Mouse (Mus musculus) gastrocnemius, postnatal 14 days (tissue): Measurements from ENCODE around the gene Rrp36. TPM values are rescaled to one million over a fixed set of nuclear protein-coding genes. Genes with fewer than 3 reads are reported as not detected.

Source experiments
- DNase-seq: peaks from one replicate; pipeline ENCODE4 v3.0.0; 2021; ENCODE audit warnings: mixed read lengths
- intact Hi-C: fragments of 180-260 bp; cut with DNase I; formaldehyde crosslinking; loops from one replicate; pipeline ENCODE4 v1.15.1; 2025; ENCODE audit warnings: low total_unique reads
- total RNA-seq, 2 experiments: library from RNA; stranded (reverse); gene quantifications; 2 replicates each; pipeline ENCODE4 v1.2.3; 2021

The Rrp36 gene
- total RNA-seq, 2 experiments from 2014 or later: 9.5 to 11.8 TPM

DNA sequence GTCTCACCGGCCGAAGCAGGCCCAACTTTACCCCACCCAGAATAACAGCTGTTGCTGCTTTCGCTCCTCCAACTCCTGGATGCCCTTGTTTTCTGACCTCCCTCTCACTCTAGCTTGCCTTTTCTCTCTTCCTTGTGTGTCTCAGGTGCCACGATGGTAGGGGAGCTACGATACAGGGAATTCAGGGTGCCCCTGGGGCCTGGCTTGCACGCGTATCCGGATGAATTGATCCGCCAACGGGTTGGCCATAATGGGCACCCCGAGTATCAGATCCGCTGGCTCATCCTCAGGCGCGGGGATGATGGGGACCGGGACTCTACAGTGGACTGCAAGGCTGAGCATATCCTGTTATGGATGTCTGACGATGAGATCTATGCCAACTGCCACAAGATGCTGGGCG is 22.9 kb downstream of the Rrp36 start:
- no peak for DNase-seq
- intact Hi-C loops: no loop called here

- intact Hi-C loops: no loop called here
- DNase-seq: peak; percentile 96
These were observed 23.7 kb downstream of the Rrp36 start, which contains the start of gene Cul7 for GRCm38 (mm10) chr17:46650232-46651031. TSS of gene Cul7 (plus strand) at chr17:46650337.

GRCm38 (mm10) chr17:46649811-46650210 is 24.3 kb downstream of the Rrp36 start:
- DNase-seq: no peak
- intact Hi-C loops: no loop called here

- intact Hi-C loops: no loop called here
- DNase-seq: no peak
These were observed 25.7 kb downstream of the Rrp36 start for GRCm38 (mm10) chr17:46648436-46648835.

- intact Hi-C loops: no loop called here
- no peak for DNase-seq
These were observed 26.9 kb downstream of the Rrp36 start for GRCm38 (mm10) chr17:46647279-46647678.

DNA sequence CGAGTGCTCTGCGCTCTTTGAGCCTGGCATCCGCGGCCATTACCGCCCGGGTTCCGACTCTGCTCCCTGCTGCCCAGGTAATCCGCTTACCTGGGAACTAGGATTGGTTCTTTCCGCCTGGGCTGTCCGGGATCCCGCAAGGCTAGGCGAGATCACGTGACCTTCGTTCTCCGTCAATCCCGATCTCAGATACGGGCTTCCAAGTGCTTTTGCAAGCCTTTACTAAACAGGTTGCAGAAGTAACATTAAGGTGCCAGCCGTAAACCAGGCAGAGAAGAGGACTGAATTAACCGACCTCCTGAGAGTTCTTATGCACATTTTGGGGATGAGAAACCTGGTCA is 27.9 kb downstream of the Rrp36 start:
- DNase-seq: no peak
- intact Hi-C loops: no loop called here

- intact Hi-C loops: no loop called here
- peak; percentile 97 for DNase-seq
These were observed 28.4 kb downstream of the Rrp36 start, which contains the start of the genes Klc4 and Mrpl2 for GRCm38 (mm10) chr17:46645561-46646321. TSS of gene Klc4 (minus strand) at chr17:46646022. TSS of gene Mrpl2 (plus strand) at chr17:46646229.

DNA sequence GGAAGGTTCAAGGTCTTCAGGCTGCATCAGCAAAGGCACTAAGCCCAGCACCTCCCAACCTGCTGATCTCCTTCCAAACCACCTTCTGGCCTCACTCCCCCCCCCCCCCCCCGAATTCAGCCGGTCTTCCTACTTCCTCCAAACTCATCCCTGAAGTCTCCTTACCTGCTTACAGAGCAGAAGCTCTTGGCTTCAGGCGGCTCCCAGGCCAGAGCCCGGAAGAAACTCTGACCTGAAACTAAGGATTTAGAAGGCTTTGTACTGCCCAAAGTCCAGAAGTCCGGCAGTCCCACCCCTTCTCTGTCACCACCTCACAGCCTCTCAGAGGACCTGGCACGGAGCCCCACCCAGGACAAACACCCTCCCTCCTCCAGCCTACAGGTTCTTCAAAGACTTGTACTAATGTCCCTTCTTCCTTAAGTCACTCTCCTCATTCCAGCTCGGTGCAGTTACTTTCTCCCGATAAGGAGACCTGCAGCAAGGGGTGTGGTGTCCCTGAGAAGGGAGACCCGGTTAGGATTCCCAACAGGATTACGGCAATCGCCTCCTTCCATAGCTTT is 29.2 kb downstream of the Rrp36 start:
- intact Hi-C loops: no loop called here
- peak; percentile 48 for DNase-seq

DNA sequence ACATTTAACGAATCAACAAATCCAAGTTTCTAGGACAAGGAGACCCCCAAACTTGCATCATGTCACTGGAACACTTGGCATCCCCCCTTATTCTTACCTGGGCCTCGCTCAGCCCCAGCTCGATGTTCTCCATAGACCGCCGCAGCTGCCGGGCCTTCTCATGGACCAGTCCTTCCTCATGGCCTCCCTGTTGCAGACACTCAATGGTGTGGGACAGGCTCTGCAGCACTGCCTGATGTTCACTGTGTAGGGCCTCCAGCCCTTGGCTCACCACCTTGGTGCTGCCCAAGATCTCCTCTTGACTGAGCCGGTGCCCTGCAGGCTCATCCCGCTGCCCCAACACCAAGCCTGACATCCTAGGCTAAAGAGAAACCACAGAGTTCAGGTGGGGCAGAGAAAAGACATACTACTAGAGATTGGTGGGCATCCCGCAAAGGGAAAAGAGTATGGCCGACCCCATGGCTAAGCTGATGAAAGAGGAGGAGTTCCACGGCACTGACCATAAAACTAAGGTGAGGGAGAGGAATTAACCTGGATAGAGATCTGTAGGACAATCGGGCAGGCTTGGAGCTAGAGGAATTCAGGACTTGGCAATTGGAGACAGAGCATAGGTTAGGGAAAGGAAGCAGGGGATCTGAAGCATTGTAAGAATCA is 29.9 kb downstream of the Rrp36 start:
- no peak for DNase-seq
- intact Hi-C loops: no loop called here

DNA sequence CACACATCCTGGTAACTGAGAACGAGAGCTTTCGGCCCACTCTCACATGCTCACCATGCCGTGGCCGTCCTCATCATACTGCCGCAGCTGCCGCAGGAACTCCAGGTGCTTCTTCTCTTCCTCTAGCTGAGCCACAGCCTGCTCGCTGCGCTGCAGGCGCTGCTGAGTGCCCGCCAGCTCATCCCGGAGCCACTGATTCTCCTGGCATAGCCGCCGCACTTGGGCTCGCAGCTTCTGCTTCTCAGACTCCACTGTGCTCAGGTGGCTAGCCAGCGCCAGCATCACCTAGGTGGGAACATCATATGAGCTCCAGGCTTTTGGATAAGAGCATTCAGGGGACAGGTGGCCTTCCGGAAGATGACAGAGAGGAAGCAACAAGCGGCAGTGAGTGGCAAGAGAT is 32.1 kb downstream of the Rrp36 start:
- intact Hi-C loops: no loop called here
- no peak for DNase-seq

DNA sequence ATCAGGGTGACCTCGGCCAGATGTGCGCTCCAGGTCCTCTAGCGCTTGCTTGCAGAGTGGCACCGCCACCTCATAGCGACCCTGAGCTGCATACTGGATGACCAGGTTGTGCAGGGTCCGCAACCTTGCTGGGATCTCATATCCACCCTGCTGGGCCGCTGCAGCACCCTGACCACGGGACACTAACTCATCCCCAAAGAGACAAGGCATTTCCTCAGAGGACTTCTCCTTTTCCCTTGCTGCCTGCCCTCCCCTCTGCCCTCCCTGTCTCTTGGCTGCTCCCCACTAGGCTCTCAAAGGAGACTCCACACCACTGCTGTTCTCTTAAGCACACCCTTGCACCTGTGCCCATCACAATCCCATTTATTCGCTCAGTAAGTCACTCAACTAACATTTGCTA is 34.2 kb downstream of the Rrp36 start:
- intact Hi-C loops: loop anchor here (5.0 kb wide), 1 partner anchor 113 kb away; no protein-coding TSS in a partner anchor
- DNase-seq: no peak

DNA sequence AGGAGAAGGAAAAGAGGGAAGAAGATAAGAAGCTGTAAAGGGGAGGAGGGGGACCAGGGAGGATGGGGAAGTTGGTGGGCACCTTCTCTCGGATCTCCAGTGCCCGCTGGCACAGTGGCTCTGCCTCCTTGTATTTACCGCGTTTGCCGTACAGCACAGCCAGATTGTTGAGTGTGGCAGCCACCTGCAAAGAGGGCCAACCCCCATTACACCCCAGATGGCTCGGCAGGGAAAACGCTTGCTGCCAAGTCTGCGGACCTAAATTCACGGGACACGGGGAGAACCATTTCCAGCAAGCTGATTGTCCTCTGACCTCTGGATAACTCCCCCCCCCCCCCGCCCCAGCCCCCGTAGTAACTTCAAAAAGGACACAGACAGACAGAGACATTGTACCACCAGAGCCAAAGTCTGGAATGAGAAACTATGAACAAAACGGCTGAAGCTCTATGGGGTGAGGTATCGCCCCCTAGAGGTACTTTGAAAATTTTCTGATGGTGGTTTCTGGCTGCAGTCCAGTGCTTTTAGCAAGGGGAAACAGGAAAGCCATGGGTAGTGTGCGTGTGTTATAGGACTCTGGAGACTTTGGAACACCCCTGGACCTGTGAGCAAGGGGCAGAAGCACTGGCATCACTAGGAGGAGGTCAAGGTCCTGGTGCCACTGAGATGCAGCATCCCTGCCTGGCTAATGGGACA is 37.2 kb downstream of the Rrp36 start:
- intact Hi-C loops: loop anchor here (5.0 kb wide), 1 partner anchor 110 kb away; no protein-coding TSS in a partner anchor
- DNase-seq: peak; percentile 63

DNA sequence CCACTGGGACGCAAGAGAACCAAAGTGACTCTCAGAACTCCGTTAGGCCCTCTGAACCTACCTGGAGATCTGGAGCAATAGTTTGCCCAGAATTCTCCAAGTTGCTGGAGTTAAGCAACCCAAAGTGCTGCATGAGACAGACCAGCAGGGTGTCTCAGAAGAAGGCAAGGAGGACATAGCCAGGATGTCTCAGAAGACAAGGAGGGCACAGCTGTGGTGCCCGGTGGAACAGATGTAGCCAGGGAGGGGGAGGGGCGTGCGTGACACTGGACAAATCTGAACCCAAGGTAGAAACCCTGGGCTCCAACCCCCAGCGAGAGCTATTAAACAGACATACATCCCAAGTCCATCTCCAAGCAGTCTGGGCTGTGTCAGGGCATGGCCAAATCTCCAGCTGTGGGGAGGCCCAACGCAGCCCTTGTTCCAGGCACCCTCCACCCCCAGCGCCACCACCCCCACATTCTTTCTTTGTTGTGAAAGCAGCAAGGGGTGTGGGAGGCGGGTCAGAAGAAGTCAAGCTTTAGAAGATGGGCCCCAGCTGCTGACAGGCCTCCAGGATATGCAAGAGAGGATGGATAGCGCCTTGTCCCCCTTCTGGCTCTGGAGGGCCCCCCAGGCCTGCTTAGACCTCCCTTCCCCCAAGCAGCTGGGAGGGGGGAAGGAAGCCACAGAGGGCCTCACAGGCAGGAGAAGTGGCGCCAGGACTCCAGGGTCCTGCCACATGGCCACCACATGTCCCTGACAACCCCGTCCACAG is 44.3 kb downstream of the Rrp36 start:
- intact Hi-C loops: loop anchor here (5.0 kb wide), 1 partner anchor 38 kb away; no protein-coding TSS in a partner anchor

DNA sequence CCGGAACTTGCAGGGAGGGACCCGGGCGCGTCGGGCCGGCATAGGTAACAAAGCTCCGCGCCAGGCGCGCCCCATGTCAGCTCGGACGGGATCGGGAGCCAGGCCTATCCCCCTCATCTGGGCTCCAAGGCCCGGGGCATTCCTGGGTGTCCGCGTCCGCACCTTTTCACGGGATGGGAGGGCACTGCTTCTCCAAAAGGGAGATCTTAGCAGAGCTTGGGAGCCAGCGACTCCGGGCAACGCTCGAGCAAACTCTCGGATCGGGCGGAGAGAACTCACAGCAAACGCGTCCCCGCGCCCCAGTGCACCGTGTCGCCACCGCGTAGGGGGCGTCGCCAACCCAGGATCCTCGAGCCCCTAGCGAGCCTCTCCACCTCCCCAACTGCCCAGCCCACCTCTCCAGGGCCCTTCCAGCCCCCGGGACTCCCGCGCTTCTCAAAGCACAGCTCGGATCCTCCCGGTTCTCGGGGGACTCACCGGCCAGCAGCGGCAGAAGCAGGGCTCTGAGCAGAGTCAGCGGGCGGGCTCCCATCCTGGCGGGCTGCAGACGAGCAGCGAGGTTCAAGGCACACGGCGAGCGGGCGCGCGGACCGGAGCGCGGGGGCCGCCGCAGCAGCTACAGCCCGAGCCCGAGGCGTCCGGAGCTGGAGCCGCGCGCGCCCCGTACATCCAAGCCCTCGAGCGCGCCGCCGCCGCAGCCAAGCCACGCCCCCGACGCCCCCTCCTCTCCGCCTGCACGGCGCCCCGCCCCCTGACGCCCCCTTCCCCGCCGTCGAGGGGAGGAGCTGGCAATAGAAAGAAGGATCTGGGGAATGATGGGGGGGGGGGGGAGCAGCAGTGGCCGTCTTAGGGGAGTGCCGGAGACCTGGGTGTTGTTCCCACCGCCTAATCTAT is 45.1 kb downstream of the Rrp36 start, which contains the start of gene Ptk7:
Gene Ptk7, minus strand, starts transcription at position 714 of the 894 bp plus-strand sequence.
- peak; percentile 76 for DNase-seq

More for the DNA sequence above, 44.3 kb downstream of the Rrp36 start:
- DNase-seq: no peak

DNA sequence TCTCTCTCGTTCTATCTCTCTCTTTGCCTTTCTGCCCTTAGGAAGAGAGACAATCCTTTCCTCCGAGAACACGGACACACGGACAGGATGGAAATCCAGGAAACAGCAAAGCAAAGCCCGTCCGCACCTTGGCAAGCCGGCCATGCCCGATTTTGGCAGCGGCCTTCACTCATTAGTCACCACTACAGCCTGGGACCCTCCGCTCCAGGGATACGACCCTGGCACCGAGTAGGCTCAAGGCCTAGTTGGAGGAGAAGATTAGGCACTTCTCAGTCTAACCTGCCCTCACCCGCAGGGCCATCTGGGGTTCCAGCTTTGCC is 45.7 kb downstream of the Rrp36 start:
- intact Hi-C loops: no loop called here

More for the DNA sequence above, 45.1 kb downstream of the Rrp36 start, which contains the start of gene Ptk7:
- intact Hi-C loops: no loop called here

GRCm38 (mm10) chr17:46627409-46627808 is 46.7 kb downstream of the Rrp36 start:
- no peak for DNase-seq
- intact Hi-C loops: no loop called here

More for the DNA sequence above, 45.7 kb downstream of the Rrp36 start:
- DNase-seq: no peak

- intact Hi-C loops: no loop called here
- no peak for DNase-seq
These were observed 49.6 kb downstream of the Rrp36 start for GRCm38 (mm10) chr17:46624598-46624997.
